Mouse (Mus musculus): Measurements from ENCODE around the gene Armc12.

Armc12 gene

DNA sequence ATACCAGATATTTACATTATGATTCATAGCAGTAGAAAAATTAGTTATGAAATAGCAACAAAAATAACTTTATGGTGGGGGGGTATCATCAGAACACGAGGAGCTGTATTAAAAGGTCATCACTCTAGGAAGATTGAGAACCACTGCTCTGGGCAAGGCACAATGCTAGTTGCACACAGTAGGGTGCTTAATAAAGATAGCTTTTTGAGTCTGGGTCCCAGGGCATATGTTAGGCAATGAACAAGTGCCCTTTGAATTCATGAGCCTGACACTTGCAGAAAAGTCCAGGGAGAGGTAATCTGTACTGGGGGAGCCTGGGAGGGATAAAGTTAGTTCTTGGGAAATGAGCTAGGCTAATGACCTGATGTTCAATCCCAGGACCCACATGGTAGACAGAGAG, 17.3 kb upstream of the Armc12 start:
- DNase-seq (ENCODE audit: extremely low spot score): no peak

GRCm38 (mm10) chr17:28513844-28514243, 16.8 kb upstream of the Armc12 start:
- DNase-seq (ENCODE audit: extremely low spot score): no peak

GRCm38 (mm10) chr17:28514555-28514954, 16.1 kb upstream of the Armc12 start:
- no peak for DNase-seq (ENCODE audit: extremely low spot score)

DNA sequence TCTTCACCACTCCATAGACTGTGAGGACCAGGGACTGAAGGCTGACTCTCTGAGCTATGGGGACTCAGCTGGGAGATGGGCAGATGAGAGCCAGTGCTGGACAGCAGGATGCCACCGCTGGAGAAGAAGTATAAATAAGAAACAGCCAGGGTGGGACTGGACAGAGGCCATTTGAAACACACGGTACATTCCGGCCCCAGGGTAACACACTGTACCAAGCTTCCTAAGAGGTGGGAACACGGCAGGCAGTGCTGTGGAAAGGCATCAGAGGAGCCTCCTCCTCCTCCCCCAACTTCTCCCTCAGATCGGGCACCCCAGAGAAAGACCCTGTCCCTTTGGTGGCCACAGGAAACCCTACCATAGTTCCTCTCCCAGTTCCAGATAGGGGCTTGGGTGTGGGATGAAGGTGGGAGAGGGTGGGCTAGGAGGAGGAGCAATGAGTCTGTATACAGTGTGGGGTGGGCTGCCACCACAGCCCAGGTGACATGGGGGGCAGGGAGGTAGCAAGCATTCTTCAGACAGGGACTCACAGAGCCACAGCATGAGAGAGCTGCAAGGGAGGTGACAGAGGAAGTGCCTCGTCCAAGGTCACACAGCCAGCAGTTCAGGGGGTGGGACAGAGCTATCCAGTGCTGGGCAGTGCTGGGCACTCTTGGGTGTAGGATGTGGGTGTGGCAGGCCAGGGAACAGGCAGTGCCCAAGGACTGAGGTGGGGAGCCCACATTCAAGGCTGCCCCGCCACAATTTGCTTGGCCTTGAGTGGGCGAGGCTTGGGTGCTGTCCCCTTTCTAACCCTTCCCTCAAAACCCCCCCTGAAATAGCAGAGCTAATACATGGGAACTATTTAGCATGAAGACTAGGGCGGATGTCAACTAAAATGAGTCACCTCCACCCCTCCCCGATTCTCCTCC, 14.9 kb upstream of the Armc12 start:
- no peak for DNase-seq (ENCODE audit: extremely low spot score)

- no peak for DNase-seq (ENCODE audit: extremely low spot score)
Measured at GRCm38 (mm10) chr17:28516881-28517280, 13.7 kb upstream of the Armc12 start.

GRCm38 (mm10) chr17:28517441-28517955, 13.1 kb upstream of the Armc12 start, which contains the start of gene Fkbp5:
Gene Fkbp5 (minus strand): TSS chr17:28517527.
- no peak for DNase-seq (ENCODE audit: extremely low spot score)

GRCm38 (mm10) chr17:28517956-28518614, 12.5 kb upstream of the Armc12 start:
- DNase-seq (ENCODE audit: extremely low spot score): peak; percentile 51

GRCm38 (mm10) chr17:28518615-28519071, 12.0 kb upstream of the Armc12 start:
- DNase-seq (ENCODE audit: extremely low spot score): no peak

DNA sequence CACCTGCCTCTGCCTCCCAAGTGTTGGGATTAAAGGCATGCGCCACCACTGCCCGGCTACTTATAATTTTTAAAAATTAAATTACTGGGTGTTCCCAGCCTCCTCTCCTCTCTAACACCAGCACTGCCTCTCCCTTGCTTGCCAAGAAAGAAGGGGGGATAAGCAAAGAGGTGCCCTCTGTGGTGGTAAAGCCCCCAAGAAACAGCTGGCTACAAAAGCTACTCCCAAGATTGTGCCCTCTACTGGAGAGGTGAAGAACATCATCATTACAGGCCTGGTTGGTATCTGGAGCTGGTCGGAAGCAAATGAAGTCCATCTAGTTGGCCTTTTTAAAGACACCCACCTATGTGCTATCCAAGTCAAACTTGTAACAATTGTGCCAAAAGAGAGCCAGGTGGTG, 10.8 kb upstream of the Armc12 start:
- no peak for DNase-seq (ENCODE audit: extremely low spot score)

DNA sequence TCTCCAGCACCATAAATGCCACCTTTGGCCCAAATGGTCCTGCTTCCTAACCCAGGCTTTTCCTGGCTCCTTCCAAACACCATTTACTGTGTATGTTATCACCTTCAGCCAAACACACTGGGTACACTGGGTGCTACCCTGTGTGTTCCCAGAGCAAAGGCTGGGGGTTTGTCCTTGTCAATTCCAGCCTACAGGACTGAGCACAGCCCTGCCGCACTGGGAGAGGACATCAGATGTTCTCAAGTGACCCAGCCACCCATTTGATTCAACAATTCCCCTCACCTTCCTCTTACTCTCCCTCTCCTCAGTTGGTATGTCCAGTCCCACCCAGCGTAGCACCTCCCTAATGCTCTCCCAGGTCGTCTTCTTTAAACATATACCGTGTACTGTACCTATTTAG, 10.0 kb upstream of the Armc12 start:
- no peak for DNase-seq (ENCODE audit: extremely low spot score)

- DNase-seq (ENCODE audit: extremely low spot score): no peak
Measured at GRCm38 (mm10) chr17:28521071-28521726, 9.4 kb upstream of the Armc12 start.

DNA sequence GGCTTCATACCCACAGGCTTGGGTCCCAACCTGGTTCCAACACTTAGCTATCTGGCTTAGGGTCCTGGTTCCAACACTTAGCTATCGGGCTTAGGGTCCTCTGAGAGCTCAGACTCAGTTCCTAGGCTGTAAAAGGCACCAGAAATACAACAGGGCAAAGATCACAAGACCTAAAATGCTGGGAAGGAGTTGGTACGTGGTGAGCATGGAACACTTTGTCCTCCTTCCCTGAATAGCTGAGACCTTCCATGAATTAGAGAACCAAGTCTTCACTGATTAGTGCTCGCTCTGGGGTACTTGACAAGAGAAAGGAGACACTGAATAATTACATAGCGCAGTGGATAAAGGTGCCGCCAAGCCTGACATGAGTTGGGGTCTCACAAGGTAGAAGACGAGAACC, 8.7 kb upstream of the Armc12 start:
- DNase-seq (ENCODE audit: extremely low spot score): no peak

DNA sequence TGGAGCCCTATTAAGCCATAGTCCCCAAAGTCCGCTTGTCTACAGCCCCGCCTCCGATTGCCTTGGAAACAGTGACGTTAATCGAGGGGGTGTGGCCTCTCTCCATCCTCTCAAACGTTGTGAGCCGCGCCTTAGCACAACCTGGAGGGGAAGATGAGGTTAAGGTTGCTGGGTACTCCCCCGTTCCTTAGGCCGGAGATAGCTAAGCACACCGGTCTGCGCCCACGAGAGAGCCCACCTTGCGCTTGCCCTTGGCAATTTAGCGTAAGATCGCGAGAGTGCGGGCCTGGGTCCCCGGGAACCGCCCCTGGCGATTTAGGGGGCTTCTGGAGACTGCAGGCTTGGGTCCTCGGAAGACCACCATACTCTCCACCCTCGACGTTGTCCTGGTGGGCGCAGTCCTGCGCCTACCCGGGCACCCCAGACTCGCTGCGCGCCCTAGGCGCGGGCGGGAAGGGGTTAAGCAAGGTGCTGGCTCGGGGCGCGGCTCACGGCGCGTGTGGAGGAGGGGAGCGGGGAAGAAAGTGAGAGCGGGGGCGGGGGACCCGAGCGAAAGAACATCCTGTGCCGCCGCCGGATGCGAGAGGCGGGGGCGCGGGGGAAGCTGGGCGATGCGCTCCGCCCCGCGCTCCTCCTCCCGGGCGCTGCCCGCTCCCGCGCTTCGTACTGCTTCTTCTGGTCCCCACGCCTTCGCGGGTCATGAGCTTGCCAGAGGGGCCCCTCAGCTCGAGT, 7.8 kb upstream of the Armc12 start:
- DNase-seq (ENCODE audit: extremely low spot score): peak; percentile 90

DNA sequence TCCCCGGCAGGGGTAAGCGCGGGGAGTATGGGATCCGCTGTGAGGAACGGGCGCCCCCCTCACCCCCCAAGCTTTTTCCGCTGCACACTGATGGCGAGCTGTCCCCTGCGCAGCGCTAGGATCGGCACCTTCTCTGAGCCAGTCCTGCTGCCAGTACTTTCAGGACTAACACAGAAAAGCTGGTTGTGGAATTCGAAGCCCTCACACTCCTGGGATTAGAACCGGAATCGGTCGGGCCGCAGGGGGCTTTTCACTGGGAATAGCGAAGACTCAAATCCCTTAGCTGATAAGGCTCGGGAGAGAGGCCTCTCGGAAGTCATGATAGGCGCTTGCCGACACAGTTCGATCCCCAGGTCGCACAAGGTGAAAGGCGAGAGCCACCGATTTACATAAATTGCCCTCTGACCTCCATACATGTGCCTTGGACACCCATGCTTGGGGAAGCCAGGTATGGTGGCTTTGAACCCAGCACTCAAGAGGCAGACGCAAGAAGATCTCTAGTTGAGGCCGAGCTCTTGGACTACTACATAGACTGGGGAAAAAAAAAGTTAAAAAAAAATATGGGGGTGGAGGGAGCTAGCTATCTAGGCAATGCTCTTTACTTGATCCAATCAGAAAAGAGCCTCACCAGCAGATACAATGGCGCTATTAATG, 7.1 kb upstream of the Armc12 start:
- no peak for DNase-seq (ENCODE audit: extremely low spot score)

DNA sequence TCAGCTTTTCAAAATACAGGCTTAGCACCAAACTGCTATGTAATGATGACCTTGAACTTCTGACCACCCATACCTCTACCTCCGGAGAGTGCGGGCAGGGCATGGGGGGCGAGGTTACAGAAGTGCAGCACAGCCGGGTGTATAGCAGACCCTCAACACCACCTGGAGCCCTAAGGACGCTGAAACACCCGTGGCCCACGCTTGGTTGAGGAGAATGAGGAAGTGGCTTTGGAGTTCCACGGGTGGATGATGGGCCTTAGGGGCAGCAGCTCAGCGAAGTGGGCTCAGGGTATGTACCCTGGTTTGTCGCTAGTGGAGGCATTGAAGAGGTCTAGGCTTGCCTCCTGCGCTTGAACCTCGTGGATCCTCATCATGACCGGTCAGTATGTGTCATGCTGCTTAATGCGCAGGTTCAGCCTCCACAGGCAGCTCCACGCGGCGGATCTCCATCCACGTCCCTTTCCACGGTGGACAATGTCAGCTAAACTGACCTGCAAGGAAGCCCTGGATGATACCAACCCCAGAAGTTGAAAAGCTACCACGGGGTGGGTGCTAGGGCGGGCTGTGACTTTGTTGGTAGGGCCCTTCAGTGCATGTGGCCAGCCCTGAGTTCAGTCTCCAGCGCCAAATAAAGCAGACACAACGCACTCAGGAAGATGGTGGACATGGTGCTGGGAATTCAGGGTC, 6.5 kb upstream of the Armc12 start:
- DNase-seq (ENCODE audit: extremely low spot score): no peak

- DNase-seq (ENCODE audit: extremely low spot score): no peak
Measured at GRCm38 (mm10) chr17:28524831-28525430, 5.7 kb upstream of the Armc12 start.

DNA sequence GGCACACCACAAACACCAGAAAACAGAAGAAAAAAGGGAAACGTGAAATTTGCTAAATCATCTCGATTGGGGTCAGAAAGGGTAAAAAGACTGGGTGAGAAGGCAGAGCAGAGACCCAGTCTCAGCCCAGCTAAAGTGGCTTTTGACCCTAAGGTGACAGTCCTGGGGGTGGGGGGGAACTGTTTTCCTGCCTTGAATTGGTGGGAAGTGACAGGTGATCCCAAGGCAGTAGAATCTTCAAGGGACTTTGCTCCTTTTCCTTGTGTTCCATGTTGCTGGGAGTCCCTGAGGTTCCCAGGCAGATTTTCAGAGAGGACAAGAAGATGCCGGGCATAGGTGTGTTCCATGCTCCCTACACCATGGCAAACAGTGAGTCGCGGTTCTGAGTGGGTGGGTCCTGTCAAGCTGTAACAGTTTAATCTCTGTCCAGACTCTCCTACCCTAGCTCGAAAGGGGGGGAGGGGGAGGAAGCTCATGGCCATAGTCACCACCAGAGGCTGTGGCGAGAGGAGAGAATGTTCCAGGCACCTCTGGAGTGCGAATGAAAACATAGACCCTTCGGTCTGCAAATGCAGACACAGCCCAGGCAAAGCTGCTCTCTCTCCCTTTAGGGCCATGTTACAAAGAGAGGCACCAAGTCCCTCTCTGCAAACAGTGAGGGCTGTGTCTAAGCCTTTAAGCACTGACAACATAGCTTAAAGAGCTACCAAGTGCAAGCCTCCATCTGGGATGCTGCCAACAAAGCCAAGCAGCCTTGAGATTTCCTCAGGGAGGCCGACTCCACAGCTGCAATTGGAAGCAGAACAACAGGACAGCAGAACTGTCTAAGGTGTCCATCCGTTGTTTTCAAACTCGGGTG, 3.2 kb upstream of the Armc12 start:
- DNase-seq (ENCODE audit: extremely low spot score): no peak

GRCm38 (mm10) chr17:28528043-28528351, 2.6 kb upstream of the Armc12 start:
- DNase-seq (ENCODE audit: extremely low spot score): peak; percentile 78

DNA sequence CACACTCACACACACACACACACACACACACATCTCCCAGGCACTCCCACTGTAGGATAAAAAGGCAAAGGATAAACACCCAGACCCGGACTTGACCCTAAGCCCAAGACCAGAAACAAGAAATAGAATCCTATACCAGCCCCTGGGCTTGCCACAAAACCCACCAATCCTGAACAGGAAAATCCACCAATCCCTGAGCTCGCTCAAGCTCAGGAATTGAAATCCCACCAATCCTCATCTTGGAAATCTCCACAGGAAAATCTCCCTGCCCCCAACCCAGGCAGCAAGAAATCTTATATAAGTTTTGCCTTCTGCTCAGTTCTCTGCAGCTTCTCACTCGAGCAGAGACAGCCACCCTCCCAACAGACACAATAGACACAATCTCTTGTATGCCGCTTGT, 1.5 kb upstream of the Armc12 start:
- DNase-seq (ENCODE audit: extremely low spot score): no peak
